Mouse (Mus musculus): ENCODE results near the gene Cmah.
"Not testable (repeated sequence)": the region's sequence is repeated elsewhere in the genome, so short reads cannot be mapped to it uniquely, and the experiment has no call there.

The Cmah gene

DNA sequence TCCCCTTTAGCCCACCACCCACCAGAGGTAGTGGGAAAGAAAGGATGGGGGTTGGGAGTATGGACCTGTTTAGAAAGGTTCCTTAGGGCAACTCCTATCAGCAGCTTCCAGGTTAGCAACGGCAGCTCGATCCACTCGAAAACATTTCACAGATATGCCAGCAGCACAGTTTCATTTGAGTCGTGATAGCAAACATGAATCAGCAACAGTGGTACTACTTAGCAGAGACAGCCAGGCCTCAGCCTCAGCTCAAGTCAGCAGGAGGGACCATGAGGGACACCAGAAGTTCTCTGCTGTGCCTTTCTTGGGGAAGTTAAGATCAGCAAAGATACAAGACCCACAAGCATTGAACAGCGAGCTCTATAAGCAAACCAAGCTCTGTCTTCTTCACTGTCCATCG lies 13.3 kb downstream of the Cmah start:
- in situ Hi-C loops (cut with MseI, MboI) = no loop called here

DNA sequence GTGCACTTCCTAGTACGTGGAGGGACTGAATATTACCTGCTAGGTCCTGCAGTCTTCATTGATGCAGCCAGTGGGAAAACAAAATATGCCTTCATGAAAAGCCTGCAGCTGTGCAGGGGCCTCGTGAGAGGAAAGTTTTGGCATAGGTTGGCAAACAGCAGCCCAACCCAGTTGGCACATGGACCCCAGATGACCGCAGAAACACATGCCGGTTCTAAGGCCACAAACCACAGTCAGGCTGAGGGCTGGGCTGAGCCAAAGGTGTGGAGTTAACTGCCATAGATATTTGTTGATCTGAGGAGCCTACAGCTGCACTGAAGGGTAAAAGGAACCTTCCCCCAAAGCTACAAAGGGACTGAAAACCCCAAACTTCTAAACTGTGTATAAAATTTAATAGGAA lies 14.9 kb downstream of the Cmah start:
- in situ Hi-C loops (cut with MseI, MboI) = no loop called here

DNA sequence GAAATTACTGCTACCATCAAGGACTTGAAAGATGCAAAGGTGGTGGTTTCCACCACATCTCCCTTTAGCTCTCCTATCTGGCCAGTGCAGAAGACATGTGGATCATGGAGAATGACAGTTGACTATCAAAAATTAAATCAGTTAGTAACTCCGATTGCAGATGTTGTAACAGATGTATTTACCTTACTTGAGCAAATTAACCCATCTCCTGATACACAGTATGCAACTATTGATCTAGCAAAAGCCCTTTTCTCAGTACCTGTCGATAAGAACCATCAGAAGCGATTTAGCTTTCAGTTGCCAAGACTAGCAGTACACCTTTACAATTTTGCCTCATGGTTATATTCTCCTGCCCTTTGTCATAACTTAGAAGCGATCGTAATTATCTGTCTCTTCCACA lies 25.8 kb downstream of the Cmah start:
- in situ Hi-C loops (cut with MseI, MboI) = no loop called here

DNA sequence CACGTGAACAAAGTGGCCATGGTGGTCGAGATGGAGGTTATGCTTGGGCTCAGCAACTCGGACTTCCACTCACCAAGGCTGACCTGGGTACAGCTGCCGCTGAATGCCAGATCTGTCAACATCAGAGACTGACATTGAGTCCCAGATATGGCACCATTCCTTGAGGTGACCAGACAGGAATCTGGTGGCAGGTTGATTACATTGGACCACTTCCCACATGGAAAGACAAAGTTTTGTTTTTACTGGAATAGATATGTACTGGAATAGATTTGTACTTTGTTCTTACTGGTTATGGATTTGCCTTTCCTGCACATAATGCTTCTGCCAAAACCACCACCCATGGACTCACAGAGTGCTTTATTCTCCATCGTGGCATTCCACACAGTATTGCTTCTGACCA lies 27.5 kb downstream of the Cmah start:
- in situ Hi-C loops (cut with MseI, MboI) = no loop called here

DNA sequence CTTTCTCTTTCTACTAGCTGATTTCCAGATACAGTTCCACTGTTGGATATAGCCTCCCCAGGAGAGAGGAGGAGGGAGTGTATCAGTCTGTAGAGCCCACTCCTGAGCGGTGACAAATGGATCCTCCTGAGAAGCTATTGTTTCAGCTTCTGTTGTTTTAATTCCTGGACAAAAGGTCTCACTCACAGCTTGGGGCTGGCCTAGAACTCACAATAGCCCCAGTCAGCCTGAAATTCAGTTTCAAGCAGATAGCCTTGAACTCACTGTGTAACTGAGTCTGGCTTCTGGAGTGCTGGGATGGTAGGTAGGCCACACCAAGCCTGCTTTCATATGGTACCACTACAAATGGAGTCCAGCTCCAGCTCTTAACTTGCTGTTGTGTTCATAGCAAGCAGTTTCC lies 32.0 kb downstream of the Cmah start:
- in situ Hi-C loops (cut with MseI, MboI) = no loop called here

DNA sequence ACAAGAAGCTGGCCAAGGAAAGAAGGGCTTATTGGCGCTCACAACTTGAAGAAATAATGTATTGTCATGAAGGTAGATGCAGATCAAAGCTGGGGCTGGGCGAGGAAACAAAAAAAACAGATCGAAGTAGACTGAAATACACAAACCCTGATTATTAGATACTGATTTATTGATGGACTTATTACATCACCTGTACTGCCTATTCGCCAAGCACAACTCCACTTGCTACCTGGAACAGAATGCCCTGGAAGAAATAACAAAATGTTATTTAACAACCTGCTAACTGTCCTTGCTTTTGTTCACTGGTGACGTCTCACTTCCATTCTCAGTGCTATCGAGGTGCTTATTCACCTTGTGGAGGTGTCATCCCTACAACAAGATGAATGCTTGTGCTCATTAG lies 38.0 kb downstream of the Cmah start:
- in situ Hi-C loops (cut with MseI, MboI) = no loop called here

DNA sequence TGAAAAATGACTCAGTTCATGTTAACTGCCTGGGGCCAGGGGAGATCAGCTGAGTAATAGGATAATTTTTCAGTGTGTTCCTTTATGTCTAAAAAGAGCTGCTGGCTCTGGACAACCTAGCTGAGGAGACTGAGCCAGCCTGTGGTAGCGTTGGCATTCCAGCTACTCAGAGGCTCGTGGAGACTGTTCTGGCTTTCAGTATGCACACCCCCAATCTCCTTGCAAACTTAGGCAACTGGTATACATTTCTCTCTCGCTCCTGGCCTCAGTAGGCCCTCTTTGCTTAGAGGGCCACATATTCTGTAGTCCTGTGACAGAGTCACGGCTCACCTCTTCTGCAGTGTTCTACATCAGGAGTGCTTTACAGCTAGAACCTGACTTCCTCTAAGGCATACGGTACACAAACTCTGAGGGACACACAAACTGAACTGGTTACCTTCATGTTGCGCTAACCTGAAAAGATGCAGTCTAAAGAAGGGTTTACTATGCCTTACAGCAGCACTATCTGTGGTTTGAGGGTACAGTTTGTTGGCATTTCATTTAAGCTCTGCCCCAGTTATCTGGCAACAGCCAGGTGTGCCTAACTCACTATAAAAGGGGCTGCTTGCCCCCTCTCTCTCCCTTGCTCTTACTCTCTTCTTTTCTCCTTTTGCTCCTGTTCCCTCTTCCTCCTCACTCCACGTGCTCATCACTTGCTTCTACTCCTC lies 45.8 kb downstream of the Cmah start:
- in situ Hi-C loops (cut with MseI, MboI) = no loop called here

DNA sequence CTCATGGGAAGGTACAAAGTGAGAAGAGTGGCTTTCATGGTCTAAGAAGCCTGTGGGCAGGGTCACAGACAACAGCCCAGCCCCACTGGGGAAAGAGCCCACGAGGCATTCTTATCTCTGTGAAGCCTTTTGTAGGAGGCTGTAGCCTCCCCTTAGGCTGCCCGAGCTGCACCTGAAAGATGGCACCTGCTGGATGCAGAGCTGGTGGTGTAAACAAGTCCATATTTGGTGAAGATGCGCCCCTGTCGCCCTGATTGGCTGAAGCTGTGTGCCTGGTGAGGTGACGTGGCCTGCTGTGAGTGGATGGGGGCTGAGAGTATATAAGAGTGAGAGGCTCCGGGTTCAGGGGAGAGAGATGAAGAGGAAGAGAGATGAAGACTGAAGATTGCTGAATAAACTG lies 47.4 kb downstream of the Cmah start:
- in situ Hi-C loops (cut with MseI, MboI) = not testable (repeated sequence)

DNA sequence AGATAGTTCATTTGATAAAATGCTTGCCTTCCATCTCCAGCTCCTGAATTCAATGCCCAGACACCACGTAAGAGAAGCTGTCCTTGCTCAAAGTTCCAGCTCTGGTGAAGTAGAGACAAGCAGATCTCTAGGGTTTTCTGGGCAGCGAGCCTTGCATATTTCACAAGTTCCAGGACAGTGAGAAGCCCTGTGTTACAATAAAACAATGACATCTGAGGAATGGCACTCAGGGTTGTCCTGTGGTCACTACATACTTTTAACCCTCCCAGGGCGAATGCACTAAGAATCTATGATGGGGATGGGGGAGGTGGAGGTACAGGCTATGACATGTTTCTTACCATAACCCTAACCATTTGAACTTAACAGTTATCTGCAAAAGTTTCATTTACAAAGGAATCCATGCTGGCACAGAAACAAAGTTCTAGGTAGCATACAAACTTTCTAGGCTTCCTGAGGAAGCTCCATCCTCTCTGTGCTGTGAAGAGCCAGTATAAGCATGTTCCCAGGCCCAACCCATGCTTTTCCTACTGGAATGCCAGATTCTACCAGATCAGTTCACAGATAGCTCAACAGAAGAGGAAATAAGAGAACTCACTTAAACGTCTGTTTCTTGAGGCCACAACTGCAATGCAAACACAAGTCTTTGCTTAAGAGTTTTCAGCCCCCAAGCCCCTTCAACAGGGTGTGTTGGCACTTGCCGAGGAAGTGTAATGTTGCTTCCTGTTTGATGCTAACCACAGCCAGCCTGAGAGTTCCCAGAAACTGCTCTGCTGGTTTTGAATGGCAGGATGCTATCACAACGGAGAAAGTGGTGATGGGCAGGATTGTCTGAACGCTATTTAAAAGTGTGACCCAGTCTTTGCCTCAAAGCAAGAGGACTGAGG lies 48.4 kb downstream of the Cmah start:
- in situ Hi-C loops (cut with MseI, MboI) = no loop called here

DNA sequence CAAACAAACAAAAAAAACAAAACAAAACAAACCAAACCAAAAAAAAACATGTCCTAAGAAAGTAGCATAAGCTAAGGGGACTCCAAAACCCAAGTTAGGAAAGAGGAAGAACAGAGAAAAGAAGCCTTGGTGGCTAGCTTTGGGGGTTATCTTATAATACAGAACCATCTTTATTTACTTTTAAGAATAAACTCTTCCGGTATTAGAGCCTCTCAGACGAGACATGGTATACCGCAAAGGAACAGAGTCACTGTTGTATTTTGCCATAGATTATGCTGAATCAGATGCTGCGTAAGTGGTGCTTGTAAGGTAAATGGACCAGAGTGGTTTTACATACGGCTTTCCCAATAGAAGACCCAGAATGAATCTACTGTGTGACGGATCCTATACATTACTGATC lies 53.5 kb downstream of the Cmah start:
- in situ Hi-C loops (cut with MseI, MboI) = no loop called here

DNA sequence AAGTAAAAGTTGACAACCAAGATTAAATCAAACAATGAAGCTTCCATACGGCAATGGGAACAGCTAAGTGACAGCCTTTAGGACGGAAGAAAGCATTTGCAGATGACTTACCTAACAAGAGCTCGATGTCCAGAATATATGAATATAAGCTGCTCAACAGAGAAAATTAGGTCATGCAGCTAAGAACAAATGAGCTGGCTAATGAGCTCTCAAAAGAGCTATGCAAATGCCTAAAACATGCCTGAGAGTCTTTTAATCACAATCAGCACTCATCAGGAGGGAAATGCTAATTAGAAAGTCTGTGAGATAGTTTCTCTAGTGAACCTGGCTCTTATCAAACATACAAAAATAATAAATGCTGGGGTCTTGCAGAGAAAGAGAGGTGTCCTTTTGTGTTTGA lies 56.7 kb downstream of the Cmah start:
- in situ Hi-C loops (cut with MseI, MboI) = no loop called here

DNA sequence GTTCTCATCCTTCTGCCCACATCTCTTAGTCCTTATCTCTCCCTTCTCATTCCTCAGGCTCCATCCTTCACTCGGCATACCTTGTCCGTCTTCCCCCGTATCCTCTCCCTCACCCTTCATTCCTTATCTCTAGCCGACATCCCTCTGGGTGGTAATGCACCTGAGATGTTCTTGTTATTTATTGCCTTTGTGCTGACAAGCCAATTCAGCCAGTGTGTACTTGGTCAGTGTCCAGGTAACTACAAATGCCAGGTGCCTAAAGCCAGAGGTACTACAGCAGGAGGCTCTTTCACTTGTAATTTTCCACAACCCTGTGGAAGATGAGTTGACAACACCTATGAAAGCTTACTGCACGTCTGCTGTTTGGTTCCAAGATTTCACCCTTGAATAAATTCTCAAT lies 64.7 kb downstream of the Cmah start:
- in situ Hi-C loops (cut with MseI, MboI) = no loop called here

DNA sequence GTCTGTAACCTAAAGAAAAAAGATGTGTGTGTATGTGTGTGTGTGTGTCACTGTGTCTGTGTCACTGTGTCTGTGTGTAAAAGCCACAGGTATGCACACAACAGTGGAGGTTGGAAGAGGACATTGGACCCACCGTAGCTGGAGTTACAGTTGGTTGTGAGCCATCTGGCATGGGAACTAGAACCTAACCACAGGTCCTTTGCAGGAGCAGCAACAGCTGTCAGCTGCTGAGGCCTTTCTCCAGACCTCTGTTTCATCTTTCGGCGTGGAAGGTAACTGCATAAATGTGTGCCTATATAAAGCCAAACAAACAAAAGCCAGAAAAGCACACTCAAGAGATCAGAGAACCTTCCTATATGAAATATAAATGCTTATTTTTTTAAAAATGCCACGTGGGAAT lies 65.5 kb downstream of the Cmah start:
- in situ Hi-C loops (cut with MseI, MboI) = no loop called here

DNA sequence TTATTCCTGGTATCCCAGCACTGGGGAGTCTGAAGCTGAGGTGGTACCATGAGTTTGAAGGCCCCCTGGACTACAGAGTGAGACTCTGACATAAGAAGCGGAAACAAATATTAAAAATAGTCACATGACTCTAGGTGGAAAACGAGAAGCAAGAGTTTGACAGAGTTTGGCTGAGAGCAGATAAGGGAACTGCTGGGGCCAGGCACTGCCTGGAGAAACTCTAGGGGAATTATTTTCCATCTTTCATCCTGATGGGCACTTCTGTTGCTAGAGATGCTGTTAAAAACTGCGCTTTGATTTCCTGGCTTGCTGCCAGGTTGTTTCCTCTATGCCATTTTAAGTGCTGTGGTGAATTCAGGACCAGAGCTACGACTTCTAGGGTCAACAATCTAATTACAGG lies 65.9 kb downstream of the Cmah start:
- in situ Hi-C loops (cut with MseI, MboI) = no loop called here

DNA sequence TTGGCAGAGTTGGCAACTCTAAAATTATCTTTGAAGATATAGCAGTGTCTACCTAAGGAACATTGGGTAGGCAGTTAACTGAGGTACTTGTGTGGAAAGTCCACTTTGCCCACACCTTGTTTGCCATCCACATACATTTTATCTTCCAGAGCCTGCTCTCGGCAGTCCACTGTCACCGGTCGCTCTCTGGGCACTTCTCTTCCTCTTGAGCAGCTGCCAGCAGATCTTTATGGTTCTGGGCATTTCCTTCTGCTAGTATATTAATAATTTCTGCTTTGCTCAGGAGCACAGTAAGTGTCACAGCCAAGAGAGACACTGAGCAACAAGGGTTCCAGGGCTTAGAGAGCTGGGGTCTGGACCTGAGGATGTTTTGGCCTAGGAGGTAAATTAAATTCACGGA lies 68.6 kb downstream of the Cmah start:
- in situ Hi-C loops (cut with MseI, MboI) = no loop called here

DNA sequence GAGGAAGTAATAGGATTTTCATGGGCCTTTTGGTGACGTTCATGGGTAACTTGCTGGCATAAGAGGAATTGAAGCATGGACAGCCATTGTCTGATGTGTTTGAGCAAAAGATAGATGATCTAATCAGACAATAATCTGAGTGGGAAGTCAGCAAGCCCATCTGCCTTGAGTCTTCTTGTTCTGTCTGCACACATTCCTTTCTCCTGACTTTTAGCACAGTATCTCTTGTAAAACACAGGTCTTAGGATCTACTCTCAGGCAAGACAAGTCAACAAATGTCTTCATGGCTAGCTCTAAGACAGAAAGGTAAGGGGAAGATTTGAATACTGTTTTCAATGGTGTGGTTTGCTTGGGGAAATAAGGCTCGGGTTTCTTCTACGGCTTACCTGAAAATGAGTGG lies 70.0 kb downstream of the Cmah start:
- in situ Hi-C loops (cut with MseI, MboI) = no loop called here

DNA sequence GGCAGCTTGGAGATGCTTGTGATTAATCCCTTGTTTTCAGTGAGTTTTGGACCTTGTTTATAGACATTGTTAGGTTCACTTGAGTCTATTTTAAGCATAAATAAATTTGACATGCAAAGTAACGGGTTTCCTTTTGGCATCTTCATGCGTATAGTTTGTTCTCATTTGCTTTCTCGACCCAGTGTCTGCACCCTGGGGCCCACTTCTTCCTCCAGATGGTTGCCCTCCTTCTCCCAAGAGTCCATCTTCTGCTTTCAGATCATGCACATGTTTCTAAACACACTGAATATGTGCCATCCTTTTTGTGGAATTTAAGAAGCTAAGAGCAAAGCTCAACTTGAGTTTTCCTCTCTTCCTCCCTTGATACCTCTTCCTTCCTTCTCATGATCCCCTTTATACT lies 71.3 kb downstream of the Cmah start:
- in situ Hi-C loops (cut with MseI, MboI) = no loop called here

DNA sequence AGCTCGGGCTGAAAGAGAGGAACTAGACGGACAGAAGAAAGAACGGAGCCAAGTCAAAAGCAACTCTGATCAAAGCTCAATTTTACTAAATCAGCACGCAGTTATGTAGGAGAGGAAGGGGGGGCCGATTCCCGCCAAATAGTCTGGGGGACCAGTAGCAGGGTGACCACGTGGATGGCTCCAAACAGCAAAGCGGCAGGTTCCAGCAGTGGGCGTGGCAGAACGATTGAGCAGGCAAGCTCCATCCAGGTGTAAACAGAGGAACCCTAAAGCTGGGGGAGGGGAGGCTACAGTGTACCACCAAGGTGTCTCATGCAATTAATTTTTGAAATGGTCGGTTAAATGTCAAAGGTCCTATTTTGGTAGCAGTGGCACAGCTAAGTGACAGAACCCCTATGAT lies 74.6 kb downstream of the Cmah start:
- in situ Hi-C loops (cut with MseI, MboI) = not testable (repeated sequence)

DNA sequence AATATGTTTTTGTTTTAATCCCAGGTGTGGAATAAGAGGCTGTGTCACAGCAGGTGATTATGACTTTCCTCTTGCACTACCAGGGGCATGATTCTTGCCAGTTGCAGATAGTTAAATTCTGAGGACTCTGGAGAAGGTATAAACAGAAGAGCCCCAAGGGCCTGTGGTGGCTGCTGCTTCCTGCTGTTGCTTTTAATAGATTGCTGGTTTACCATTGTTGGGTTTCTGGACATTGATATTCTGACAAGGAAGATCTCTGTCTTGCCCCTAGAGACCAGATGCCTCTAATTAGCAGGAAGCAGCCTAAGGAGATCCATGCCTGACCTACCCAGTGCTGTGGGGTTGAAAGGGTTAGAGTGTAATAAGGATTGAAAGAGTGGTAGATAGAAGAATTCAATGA lies 75.8 kb downstream of the Cmah start:
- in situ Hi-C loops (cut with MseI, MboI) = no loop called here

DNA sequence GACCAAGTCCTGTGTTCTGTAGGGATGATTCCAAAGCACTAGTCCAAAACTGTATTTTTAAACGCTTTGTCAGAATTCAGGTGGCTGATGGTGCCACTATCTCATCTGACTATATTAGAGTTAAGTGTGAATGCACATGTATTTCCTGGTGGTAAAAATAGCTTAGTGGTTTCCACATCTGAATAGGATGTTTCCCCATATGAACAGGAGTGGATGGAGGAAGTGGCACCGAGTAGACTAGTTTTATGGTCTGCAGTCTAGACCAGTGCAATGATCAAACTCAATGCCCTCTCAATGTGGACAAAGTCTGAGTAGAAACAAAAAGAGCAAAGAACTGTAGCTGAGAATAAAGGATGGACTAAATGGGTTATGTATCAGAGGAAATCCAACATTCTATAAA lies 79.6 kb downstream of the Cmah start:
- in situ Hi-C loops (cut with MseI, MboI) = no loop called here

DNA sequence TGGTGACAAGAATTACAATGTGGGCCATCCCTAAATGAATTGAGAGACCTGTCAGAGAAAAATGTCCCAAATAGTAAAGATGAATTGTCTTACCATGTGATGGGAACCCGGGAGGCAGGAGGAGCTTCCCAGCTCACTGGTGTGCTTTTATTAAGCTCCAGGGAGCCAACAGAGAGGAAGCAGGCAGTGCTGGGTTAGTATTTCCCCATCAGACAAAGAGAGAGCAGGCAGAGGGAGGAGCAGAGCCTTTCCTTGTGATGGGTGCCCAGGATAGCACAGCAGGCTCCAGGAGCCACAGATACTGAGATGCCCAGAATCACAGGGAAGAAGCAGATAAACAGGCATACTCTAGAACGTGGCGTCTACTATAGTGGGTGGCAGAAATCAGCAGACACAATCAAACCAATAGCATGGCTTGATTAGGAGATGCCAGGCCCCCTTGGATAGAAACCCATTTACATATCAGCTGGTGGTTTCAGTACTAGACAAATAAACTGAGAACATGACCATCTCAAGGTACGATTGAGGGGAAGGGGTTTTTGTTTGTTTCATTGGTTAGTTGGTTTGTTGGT lies 87.5 kb downstream of the Cmah start:
- in situ Hi-C loops (cut with MseI, MboI) = no loop called here

DNA sequence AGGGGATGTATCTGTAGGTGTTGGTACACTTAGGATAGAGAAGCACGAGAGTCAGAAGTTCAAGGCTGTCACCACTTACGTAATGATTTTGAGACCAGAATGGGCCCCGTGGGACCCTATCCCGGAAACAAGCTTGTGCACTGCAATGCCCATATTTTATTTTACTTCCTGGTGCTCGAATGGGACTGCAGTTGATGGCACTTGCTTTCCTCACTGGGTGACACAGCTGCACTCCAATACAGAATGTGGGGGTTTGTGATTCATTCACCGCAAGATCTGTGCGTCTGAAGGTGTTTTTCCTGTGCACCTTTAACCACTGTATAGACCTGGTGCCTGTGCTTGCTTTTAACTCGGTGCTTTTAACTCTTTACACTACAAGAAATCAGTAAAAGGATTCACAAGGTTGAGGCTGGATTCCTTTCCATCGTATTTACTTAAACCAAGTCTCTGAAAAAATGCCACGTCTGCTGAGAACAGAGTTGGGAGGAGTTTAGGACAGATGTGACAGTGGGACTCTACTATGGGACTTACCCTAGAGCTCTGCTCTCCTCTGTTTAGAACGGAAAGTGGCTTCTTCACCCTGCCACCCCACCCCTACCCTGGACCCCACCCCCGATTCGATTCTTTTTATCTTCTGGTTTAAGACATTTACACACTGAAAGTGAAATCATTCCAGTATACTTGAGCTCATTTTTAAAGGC lies 88.5 kb downstream of the Cmah start:
- in situ Hi-C loops (cut with MseI, MboI) = no loop called here

All from mouse trophoblast stem cell (cell line).